Mouse (Mus musculus): ENCODE data around the gene Kiz.

DNA sequence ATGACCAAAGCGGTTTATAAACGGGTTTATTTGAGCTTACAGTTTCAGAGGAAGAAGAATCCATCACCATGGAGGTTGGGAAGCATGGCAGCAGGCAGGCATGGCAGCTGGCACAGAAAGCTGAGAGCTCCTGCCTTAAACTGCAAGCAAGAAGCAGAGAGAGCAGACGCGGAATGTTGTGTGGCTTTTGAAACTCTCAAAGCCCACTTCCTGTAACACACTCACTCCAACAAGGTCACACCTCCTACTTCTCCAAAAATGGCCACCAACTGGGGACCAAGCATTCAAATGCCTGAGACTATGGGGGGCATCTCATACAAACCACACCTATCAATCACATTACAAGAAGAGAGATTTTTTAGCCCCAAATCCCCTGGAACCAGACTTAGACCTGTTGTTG is 154.5 kb downstream of the Kiz start:
- TF ChIP-seq POLR2A (IDR thresholded peaks at IDR 0.05; ENCODE audit: insufficient read length, low read depth) (no peak), MAX (IDR thresholded peaks at IDR 0.05; ENCODE audit: low read depth) (no peak)
